Mouse (Mus musculus): ENCODE measurements around the gene Tmem150c. TPM values are rescaled to one million over a fixed set of nuclear protein-coding genes. Genes with fewer than 3 reads are reported as not detected.

Gene Tmem150c
- polyA plus RNA-seq, 1 experiment from 2014 or later, result 51.9 TPM

DNA sequence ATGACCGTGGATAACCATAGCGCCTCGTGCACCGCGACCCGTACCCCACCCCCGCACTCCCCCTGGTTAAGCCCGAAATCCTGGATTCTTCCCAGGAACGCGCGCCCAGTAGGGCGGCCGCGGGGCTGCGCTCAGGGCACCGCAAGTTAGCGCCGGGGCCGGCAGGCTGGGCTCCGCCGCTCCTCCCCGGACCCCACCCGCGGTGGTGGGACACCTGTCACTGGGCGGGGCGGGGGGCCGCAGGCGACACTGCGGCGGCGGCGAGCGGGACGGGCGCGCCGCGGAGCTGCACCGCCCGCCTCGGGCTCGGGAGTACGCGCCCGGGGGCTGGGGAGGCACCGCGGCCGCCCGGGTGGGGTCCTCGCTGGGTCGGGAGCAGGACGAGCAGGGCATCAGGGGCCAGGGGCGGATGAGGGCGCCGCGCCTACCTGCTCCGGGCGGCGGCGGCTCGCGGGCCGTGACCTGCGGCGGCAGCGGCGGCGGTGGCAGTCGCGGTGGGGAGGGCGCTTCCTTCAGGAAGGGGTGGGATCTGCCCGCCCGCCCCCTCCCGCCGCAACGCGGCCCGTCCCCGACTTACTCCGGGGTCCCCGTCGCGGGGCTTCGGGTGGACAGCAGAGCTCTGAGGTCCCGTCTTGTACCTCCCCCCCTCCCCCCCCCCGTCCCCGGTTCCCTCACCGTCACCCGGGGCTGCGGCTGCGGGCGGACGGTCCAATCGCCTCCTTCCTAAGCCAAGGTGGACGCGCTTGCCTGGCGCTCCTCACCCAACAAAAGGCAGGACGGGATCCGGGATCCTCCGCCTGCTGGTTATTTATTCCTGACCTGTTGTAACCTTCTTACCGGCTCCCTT lies 594 bp downstream of the Tmem150c start:
- Histone ChIP-seq H3K27ac (ENCODE audit: low read length) (peak overlapping the region; percentile 86), H3K27me3 (ENCODE audit: control insufficient read depth, insufficient read depth, low read depth, low read length) (no peaks in the 10 kb centered on the region), H3K9ac (ENCODE audit: low read depth, low read length) (peak overlapping the region; percentile 91), H3K36me3 (ENCODE audit: control insufficient read depth, insufficient read depth, low read length) (no peaks in the 10 kb centered on the region), H3K9me3 (replicated peaks; ENCODE audit: control insufficient read depth, low read length, poor library complexity, severe bottlenecking) (no peaks in the 10 kb centered on the region), H3K4me3 (ENCODE audit: low read depth, low read length) (peak overlapping the region; percentile 92), H3K4me1 (ENCODE audit: control insufficient read depth, insufficient read depth, low read length) (peaks cover 3% of the 10 kb centered on the region; the same call in 1 of the 2 replicates), H3K4me2 (ENCODE audit: low read length) (peak overlapping the region; percentile 79)
- ATAC-seq, result peak; percentile 80
- WGBS, result 0% methylated on average over 47 of the region's 101 CpGs

DNA sequence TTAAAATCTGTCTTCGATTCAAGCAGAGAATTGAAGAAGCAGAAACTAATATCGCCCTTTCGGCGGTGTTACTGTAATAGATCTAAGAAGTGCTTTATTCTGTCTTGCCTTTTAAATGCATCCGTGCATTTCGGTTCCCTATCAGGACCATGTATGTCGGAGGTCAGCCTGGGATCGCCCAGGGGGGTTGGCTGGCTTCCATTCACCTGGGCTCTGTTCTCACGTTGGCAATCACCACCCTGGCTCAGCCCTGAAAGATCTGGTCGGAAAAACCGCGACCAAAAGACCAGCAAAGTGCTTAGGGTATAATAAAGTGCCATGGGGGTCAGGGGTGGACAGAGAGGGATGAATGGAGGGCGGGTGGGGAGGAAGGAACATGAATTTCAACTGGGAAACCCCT lies 1.3 kb downstream of the Tmem150c start:
- Histone ChIP-seq H3K27ac (ENCODE audit: low read length) (peak overlapping the region; percentile 86), H3K9me3 (replicated peaks; ENCODE audit: control insufficient read depth, low read length, poor library complexity, severe bottlenecking) (no peaks in the 10 kb centered on the region), H3K4me2 (ENCODE audit: low read length) (peak overlapping the region; percentile 79), H3K27me3 (ENCODE audit: control insufficient read depth, insufficient read depth, low read depth, low read length) (no peaks in the 10 kb centered on the region), H3K9ac (ENCODE audit: low read depth, low read length) (peak overlapping the region; percentile 91), H3K4me3 (ENCODE audit: low read depth, low read length) (peak overlapping the region; percentile 92), H3K36me3 (ENCODE audit: control insufficient read depth, insufficient read depth, low read length) (no peaks in the 10 kb centered on the region), H3K4me1 (ENCODE audit: control insufficient read depth, insufficient read depth, low read length) (peaks cover 5% of the 10 kb centered on the region; the same call in 1 of the 2 replicates)
- peak; percentile 37 for ATAC-seq
- WGBS, result 12% methylated on average over 13 of the region's 13 CpGs

DNA sequence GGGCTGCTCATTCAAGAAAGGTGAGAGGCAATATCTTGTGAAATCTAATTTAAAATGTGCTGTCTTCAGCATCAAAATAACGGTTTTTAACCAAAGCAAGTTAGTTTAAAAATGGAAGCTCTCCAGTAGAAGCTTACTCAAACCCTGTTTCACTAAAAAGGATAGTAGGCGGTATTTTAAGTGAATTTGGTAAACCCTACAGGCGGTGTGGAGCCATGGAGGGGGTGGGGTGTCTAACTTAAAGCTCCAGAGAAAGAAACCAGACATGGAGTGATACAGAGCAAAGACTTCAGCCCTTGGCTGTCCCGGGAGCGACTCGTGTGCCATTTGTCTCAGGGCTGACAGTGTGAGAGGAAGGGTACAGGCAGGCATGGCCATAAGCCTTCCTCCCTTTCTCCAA lies 4.0 kb downstream of the Tmem150c start:
- Histone ChIP-seq H3K27ac (ENCODE audit: low read length) (no peak overlapping the region), H3K4me2 (ENCODE audit: low read length) (no peak overlapping the region), H3K27me3 (ENCODE audit: control insufficient read depth, insufficient read depth, low read depth, low read length) (no peaks in the 10 kb centered on the region), H3K9ac (ENCODE audit: low read depth, low read length) (no peak overlapping the region), H3K36me3 (ENCODE audit: control insufficient read depth, insufficient read depth, low read length) (no peaks in the 10 kb centered on the region), H3K4me3 (ENCODE audit: low read depth, low read length) (no peak overlapping the region), H3K4me1 (ENCODE audit: control insufficient read depth, insufficient read depth, low read length) (peaks cover 5% of the 10 kb centered on the region; the same call in 1 of the 2 replicates), H3K9me3 (replicated peaks; ENCODE audit: control insufficient read depth, low read length, poor library complexity, severe bottlenecking) (no peaks in the 10 kb centered on the region)
- 89% methylated on average over 6 of the region's 6 CpGs for WGBS
- no peak for ATAC-seq

DNA sequence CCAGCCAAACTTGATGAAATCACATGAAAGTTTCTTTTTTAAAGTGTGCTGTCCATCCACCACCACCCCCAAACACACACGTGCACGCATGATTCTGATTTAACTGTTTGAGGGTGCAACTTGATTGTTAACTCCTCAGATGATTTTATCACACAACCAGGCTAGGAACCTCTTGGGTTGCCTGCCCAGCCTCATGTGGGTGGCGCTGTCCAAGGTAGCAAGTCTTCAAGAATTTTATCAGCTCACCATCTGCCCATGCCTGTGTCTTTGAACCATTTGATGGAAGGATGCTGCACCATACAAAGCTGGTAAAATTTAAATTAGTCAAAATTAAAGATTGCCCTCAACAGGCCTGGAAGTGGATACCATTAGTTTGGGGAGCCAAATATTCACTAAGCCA lies 9.6 kb downstream of the Tmem150c start:
- H3K4me1 ChIP-seq (ENCODE audit: control insufficient read depth, insufficient read depth, low read length), result peaks cover 4% of the 10 kb centered on the region; the same call in 1 of the 2 replicates
- no peak overlapping the region for H3K27ac ChIP-seq (ENCODE audit: low read length)
- ATAC-seq, result no peak
- no peaks in the 10 kb centered on the region for H3K27me3 ChIP-seq (ENCODE audit: control insufficient read depth, insufficient read depth, low read depth, low read length)
- no peak overlapping the region for H3K4me3 ChIP-seq (ENCODE audit: low read depth, low read length)
- no peaks in the 10 kb centered on the region for H3K36me3 ChIP-seq (ENCODE audit: control insufficient read depth, insufficient read depth, low read length)
- 72% methylated on average over 3 of the region's 3 CpGs for WGBS
- no peak overlapping the region for H3K9ac ChIP-seq (ENCODE audit: low read depth, low read length)
- H3K4me2 ChIP-seq (ENCODE audit: low read length), result no peak overlapping the region
- no peaks in the 10 kb centered on the region for H3K9me3 ChIP-seq (replicated peaks; ENCODE audit: control insufficient read depth, low read length, poor library complexity, severe bottlenecking)

DNA sequence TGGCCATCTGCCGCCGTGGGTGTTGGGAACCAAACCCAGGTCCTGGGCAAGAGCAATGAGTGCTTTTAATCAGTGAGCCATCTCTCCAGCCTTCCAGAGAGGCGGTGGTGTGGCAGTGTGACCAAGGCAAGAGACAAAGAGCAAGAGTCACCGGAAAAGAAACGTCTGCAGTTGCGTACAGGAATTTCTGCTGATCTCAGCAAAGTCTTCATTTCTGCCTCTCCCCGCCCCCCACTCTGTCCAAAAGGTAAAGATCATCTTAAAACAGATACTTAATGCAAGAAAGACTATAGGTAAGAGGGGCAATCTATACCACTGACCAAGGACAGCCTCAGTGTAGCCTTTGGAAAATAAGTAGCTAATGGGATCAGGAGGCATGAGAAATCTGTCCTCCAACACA lies 14.8 kb downstream of the Tmem150c start:
- Histone ChIP-seq H3K4me2 (ENCODE audit: low read length) (no peak overlapping the region), H3K9ac (ENCODE audit: low read depth, low read length) (no peak overlapping the region), H3K27ac (ENCODE audit: low read length) (no peak overlapping the region), H3K9me3 (replicated peaks; ENCODE audit: control insufficient read depth, low read length, poor library complexity, severe bottlenecking) (no peaks in the 10 kb centered on the region), H3K27me3 (ENCODE audit: control insufficient read depth, insufficient read depth, low read depth, low read length) (no peaks in the 10 kb centered on the region), H3K4me3 (ENCODE audit: low read depth, low read length) (no peak overlapping the region), H3K4me1 (ENCODE audit: control insufficient read depth, insufficient read depth, low read length) (peaks cover 2% of the 10 kb centered on the region; the same call in 1 of the 2 replicates), H3K36me3 (ENCODE audit: control insufficient read depth, insufficient read depth, low read length) (no peaks in the 10 kb centered on the region)
- ATAC-seq, result no peak
- WGBS, result 87% methylated on average over 7 of the region's 7 CpGs

DNA sequence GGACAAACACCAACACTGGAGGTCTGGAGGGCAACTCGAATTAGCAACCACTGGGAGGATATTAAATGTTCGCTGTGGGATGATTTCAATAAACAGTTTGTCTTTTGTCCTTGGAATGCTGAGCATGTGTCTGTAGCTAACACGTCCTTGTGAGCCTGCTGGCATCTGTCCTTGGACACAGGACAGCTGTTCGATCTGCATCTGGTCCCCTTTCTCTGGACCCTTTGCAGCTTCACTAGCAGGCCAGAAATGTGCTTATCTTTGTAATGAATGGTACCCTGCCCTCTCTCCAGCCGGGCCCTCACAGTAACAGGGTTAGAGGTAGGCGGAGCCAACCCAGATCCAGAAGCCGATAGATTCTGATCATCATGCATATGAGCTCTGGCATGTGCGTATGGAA lies 32.3 kb downstream of the Tmem150c start:
- Histone ChIP-seq H3K27me3 (ENCODE audit: control insufficient read depth, insufficient read depth, low read depth, low read length) (no peaks in the 10 kb centered on the region), H3K4me2 (ENCODE audit: low read length) (no peak overlapping the region), H3K4me1 (ENCODE audit: control insufficient read depth, insufficient read depth, low read length) (no peaks in the 10 kb centered on the region), H3K9ac (ENCODE audit: low read depth, low read length) (no peak overlapping the region), H3K4me3 (ENCODE audit: low read depth, low read length) (no peak overlapping the region), H3K27ac (ENCODE audit: low read length) (no peak overlapping the region), H3K36me3 (ENCODE audit: control insufficient read depth, insufficient read depth, low read length) (no peaks in the 10 kb centered on the region), H3K9me3 (replicated peaks; ENCODE audit: control insufficient read depth, low read length, poor library complexity, severe bottlenecking) (no peaks in the 10 kb centered on the region)
- 67% methylated on average over 8 of the region's 8 CpGs for WGBS
- ATAC-seq, result no peak

DNA sequence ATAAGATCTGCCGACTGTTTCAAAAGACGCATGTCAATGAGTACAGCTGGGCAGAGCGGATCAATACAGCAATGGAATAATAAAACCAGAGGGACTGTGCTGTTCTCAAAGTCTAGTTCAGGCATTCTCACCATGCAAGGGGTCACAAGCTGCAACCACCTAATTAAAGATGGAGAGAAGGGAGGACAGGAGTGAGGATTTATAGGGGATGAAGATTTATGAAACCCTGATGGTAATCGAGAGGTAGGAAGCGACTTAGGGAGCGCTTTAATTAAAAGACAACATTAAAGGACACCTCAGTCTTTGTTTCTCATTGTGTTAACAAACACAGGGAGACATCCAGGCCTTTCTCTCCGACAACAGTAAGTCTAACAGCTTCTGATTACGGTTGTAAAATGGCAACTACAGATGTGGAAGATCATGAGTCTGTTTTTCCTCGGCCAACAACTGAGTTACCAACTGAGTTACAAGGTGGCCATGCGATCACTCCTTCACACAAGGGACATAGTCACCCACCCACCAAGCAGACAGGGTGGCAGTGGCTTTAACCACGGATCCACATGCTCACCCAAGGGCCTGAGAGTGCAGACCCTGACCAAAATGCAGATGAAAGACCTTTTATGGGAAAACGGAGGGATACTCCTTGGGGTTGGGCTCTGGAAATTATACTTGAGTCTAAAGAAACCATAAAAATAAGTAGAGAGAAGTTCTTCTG lies 34.0 kb downstream of the Tmem150c start:
- no peaks in the 10 kb centered on the region for H3K9me3 ChIP-seq (replicated peaks; ENCODE audit: control insufficient read depth, low read length, poor library complexity, severe bottlenecking)
- ATAC-seq, result no peak
- H3K4me3 ChIP-seq (ENCODE audit: low read depth, low read length), result no peak overlapping the region
- H3K36me3 ChIP-seq (ENCODE audit: control insufficient read depth, insufficient read depth, low read length), result no peaks in the 10 kb centered on the region
- H3K4me2 ChIP-seq (ENCODE audit: low read length), result no peak overlapping the region
- H3K9ac ChIP-seq (ENCODE audit: low read depth, low read length), result no peak overlapping the region
- H3K27ac ChIP-seq (ENCODE audit: low read length), result no peak overlapping the region
- 74% methylated on average over 12 of the region's 12 CpGs for WGBS
- no peaks in the 10 kb centered on the region for H3K27me3 ChIP-seq (ENCODE audit: control insufficient read depth, insufficient read depth, low read depth, low read length)
- peaks cover 7% of the 10 kb centered on the region for H3K4me1 ChIP-seq (ENCODE audit: control insufficient read depth, insufficient read depth, low read length)

DNA sequence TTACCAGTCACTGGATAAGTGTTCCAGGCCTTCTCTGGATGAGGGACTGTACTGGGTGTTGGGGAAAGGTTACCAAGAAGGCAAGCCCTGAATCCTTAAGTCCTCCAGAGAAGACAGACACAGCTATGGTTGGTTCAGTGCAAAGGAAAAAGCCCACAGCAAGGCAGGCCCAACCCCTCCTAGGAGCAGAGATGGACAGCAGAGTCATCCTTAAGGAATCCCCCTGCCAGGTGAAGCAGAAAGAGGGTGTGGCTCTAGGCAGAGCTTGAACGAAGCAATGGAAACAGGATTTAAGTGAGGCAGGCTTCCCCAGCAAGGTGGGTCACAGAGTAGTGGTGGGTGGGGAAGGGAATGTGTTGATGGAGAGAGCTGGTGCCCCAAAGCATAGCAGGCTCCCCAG lies 35.1 kb downstream of the Tmem150c start:
- H3K4me3 ChIP-seq (ENCODE audit: low read depth, low read length), result no peak overlapping the region
- H3K4me2 ChIP-seq (ENCODE audit: low read length), result no peak overlapping the region
- H3K4me1 ChIP-seq (ENCODE audit: control insufficient read depth, insufficient read depth, low read length), result peaks cover 7% of the 10 kb centered on the region
- WGBS, result 33% methylated on average over 1 of the region's 1 CpGs
- H3K9me3 ChIP-seq (replicated peaks; ENCODE audit: control insufficient read depth, low read length, poor library complexity, severe bottlenecking), result no peaks in the 10 kb centered on the region
- H3K27me3 ChIP-seq (ENCODE audit: control insufficient read depth, insufficient read depth, low read depth, low read length), result no peaks in the 10 kb centered on the region
- no peak overlapping the region for H3K9ac ChIP-seq (ENCODE audit: low read depth, low read length)
- H3K27ac ChIP-seq (ENCODE audit: low read length), result no peak overlapping the region
- H3K36me3 ChIP-seq (ENCODE audit: control insufficient read depth, insufficient read depth, low read length), result no peaks in the 10 kb centered on the region
- ATAC-seq, result no peak

DNA sequence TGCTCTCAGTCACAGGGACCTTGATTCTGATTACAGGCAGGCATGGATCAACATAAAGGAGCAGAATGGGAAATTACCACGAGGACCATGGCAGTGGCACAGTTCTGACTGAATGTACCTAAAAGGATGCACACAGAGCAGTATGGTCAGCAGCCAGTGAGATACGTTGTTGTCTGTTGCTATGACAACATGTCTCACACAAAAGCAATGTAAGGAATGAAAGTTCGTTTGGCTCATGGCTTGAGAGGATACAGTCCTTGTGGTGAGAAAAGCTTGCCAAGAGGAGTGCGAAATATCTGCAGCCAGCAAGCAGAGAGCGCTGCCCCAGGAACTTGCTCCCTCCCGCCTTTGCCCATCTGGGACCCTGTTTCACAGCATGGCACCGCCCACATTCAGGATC lies 36.3 kb downstream of the Tmem150c start:
- Histone ChIP-seq H3K36me3 (ENCODE audit: control insufficient read depth, insufficient read depth, low read length) (no peaks in the 10 kb centered on the region), H3K27ac (ENCODE audit: low read length) (no peak overlapping the region), H3K4me3 (ENCODE audit: low read depth, low read length) (no peak overlapping the region), H3K9me3 (replicated peaks; ENCODE audit: control insufficient read depth, low read length, poor library complexity, severe bottlenecking) (no peaks in the 10 kb centered on the region), H3K4me2 (ENCODE audit: low read length) (no peak overlapping the region), H3K4me1 (ENCODE audit: control insufficient read depth, insufficient read depth, low read length) (peaks cover 7% of the 10 kb centered on the region), H3K9ac (ENCODE audit: low read depth, low read length) (no peak overlapping the region), H3K27me3 (ENCODE audit: control insufficient read depth, insufficient read depth, low read depth, low read length) (no peaks in the 10 kb centered on the region)
- 47% methylated on average over 7 of the region's 7 CpGs for WGBS
- ATAC-seq, result no peak

Measured in midbrain, embryonic 16.5 days (tissue).